Mouse (Mus musculus) spleen, postnatal 36 days (tissue): ENCODE measurements around the gene Ctsd.

Experiments
- DNase-seq, 2 experiments: peaks; one replicate each; pipeline ENCODE4 v3.0.0; 2022; ENCODE audit warnings: low spot score in 2 of 2, mixed read lengths in 1 of 2

The Ctsd gene

DNA sequence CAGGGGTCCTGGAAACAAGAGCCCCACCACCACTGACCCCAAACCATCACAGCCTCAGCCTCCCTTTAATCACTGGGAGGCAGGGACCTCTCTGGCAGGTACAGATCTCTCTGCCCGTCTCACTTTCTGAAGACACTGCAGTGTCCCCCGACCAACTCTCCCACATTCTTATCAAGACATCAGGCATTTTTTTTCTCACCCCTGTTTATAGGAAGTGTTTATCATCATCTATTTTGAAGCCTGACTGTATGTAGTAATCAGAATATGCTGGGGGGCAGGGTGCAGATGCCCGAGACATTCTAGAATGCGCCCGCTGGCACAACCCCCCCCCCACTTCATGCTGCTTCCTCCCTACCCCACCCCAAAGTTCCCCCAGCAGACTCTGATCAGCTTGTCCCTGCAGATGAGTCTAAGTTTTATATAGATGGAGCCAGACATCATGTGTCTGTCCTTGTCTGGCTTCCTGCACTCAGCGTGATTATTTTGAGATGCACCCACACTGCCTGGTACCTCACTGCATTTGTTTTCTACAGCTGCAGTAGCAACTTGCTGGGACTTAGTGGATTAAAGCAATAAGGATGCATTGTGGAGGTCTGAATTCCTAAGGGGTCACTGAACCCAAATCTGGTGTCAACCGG is 12.4 kb upstream of the Ctsd start:
- no peak for DNase-seq

DNA sequence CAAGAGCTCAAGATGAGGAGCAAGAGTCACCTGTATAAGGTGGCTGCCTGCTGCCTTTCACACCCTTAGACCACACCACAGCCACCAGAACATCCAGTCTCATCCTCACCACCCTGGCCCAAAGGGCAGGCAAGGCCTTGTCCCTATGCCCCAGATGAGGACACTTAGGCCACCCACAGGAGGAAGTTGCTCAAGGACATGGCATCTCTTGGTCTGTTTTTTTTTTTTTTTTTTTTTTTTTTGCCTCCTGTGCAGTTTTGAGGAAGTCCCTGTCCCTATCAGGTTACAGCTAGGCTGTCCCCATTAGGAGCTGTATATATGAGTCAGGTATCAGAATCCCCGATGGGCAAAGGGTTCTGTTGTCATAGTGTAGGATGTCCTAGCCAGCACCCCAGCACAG is 11.4 kb upstream of the Ctsd start:
- DNase-seq, result no peak

DNA sequence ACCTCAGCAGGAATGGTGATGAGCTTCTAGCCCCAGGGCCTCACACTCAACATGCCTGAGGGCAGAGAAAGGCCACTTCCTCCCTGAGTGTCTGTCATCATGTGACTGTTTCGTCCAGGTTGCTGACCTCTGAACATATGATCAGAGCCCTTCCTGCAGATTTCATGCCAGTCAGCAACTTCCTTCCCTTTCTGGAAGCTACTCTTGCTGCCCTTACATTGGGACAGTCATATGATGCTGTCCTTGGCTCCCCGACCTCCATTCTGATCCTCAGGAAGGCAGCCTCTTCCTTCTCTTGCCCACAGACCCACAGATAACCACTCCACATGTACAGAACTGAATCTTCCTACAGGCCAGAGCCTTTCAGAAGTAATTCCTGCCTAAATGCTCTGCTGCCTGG is 10.2 kb upstream of the Ctsd start:
- DNase-seq, result peak in 1 of 2 experiments; percentile 48

DNA sequence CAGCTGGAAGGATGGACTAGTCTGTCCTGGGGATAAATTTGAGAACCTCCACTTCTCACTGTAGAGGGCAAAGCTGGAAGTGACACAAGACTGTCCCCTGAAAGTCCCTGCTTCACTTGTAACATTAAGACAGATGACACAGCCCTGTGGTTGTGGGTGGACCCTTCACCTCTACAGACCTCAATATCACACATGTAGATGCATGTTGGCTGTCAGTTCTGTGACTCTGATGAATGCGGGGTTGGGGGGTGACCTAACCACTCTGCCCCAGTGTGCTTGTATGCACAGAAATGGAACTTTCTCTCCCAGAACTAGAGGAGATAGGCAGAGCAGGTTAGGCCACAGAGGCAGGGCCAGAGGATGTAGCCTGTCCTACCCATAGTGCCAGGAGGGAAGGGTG is 8.8 kb upstream of the Ctsd start:
- DNase-seq, result no peak

DNA sequence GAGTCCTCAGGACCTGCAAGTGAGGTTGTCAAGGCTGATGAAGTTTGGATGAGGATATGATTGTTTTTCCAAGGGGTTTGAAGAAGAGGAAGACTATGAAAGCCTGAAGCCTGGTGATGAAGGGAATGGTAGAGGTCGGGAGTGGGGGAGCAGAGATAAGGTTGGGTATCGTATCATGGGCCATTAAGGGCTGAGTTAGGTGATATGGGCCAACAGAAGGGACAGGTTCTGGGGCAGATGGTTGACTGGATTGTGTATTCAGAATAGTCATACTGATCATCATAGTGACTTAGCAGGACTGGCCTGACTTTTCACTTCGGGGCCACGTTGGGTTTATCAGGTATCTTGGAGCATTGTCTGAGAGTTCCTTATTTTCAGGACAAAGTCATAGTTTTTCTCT is 7.6 kb upstream of the Ctsd start:
- no peak for DNase-seq

DNA sequence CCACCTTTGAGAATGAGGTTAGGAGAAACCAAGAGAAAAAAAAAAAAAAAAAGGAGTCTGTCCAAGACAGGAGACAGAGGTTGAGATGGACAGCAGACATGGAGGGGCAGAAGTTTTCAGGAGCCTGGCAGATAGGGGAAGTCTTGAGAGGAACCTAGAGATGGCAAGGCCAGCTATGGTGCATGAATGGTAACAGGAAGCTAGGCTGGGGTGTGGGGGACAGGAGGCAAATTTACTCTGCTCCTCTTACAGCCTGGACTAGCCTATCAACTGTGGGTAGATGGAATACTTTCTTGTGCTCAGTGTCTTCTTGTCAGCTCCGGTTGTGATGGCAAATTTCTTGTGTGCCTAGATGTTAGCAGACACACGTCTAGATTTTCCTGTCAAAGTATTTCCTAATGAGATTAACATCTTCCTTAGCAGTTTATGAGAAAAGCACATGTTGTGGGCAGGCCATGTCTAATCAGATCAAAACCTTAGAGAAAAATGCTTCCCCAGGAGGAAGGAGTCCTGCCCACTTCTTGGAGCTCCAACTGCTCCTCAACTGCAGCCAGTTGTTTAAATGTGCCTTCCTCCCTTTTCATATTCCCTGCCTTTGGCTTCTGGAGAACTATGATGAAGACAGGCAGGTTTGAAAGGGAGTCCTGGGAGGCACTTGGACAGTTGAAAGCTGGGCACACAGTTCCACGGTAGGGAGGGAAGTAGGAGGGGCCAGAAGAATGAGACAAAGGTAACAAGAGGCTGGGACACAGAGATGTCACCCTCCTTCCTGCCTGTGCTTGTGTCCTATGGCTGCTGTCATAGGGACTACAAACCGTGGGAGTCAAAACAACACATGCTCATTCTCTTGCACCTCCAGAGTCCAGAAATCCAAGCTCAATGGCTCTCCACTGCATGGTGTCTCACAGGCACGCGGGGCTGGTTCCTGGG is 6.7 kb upstream of the Ctsd start:
- peak in 1 of 2 experiments; percentile 28 for DNase-seq

DNA sequence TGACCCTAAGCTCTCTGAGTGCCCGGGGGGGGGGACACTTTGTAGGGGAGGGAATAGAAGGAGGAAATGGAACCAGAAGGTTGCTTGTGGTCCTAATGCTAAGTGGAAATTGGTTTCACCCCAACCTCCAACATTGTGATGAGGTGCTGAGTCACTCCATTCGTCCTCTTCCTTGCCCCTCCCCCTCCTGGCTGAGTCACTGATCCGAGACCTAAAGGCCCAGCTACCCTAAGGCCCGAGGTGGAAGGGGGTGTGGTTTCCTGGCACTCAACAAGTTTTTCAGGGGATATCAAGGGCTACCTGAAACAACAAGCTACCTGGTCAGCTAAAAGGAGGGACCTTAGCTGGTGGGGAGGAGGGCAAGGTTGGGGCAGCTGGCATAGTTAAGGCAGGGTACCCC is 5.4 kb upstream of the Ctsd start:
- DNase-seq, result peak; percentile 47 to 73

DNA sequence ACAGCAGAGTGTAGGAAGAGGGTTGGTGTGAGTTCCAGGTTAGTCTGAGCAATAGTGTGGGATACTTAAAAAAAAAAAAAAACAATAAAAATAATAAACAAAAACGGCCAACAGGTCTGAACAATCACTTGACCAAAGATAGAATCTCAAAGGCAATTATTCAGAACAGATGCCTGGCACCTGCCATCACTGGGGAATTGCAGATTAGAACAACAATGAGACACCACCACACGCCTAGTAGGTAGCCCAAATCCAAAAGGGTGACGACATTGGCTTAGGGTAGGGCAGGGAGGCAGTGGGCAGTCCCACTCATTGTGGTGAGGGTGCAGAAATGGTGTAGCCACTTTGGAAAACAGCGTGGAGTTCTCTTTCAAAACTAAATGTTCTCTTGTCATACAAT is 3.8 kb upstream of the Ctsd start:
- no peak for DNase-seq

DNA sequence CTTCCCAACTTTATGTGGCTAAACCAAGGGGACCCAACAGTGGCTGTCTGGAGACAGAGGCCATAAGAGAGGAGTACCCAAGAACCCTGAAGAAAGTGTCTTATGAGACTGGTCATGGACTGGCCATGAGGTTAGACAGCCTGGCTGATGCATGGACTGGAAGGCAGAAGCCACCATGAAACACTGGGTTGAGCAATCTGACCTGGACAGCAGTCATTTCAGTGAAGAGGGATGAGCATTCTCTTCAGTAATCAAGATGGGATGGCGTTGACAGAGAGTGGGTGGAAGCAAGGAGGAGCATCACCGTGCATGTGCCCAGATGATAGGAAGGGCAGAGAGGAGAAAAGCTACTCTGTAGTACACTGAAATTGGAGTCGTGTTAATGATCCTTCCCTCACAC is 3.3 kb upstream of the Ctsd start:
- DNase-seq, result no peak

DNA sequence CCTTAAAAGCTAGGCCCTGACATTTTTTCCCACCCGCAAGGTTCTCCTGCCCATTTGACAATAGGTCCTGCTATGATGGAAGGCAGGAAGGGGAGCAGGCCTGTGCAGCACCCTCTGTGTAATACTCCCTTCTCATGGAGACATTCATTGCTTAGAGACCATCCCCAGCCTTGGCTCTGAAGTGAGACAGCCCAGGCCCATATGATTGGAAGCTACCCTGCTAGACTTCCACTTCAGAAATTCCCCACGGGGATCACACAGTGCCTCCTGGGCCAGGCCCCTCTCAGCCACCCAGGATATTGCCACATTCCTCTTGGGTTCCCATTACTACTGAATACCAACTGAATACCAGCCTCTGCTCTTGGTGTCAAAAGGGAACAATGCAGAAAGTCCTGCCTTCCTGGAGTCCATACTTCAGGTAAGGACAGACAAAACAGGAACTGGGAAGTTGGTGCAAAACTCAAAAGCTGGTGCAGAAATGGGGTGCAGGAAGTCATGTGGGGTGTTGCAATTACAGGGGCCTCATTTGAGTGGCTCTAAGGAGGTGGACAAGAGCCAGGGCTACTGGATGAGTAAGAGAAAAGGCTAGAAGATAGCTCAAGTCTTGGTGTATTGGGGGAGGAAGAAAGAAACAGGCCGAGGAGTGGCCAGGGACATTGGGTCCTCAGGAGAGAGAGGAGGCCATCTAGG is 2.3 kb upstream of the Ctsd start:
- DNase-seq, result no peak

DNA sequence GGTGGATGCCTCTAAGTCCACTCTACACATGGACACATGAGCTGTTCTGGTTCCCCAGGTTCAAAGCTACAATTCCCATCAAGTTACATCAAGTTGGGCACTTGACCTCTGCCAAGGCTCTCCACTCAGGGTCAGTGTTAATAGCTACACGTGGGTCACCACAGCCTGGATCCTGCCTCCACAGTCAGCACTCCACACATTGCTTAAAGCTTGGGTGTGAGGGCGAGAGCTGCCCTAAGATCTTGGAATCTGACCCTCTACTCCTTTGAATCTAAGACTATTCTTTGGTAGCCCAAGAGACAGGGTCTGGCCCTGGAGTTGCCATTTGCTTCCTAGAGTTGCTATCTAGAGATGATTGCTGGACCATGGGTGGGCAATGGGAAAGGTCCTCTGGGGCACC is 902 bp upstream of the Ctsd start:
- no peak for DNase-seq

DNA sequence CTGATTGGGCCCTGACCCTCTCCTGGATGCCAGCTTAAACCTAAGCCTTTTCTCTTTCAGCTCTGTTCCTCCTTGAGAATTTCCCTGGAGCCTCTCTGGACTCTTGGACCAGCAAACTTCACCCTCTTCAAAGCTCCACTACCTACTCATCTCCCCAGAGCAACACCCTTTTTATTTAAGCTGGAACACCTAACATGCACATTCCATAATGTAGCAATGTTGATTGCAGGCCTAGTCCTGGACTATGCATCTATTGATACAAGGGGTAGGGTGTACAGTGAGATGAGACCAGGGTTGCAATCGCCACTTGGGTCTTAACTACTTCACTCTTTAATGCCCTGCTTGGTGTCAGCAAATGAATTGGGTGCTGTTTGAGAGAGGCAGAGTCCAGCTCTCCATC is 360 bp upstream of the Ctsd start:
- no peak for DNase-seq

DNA sequence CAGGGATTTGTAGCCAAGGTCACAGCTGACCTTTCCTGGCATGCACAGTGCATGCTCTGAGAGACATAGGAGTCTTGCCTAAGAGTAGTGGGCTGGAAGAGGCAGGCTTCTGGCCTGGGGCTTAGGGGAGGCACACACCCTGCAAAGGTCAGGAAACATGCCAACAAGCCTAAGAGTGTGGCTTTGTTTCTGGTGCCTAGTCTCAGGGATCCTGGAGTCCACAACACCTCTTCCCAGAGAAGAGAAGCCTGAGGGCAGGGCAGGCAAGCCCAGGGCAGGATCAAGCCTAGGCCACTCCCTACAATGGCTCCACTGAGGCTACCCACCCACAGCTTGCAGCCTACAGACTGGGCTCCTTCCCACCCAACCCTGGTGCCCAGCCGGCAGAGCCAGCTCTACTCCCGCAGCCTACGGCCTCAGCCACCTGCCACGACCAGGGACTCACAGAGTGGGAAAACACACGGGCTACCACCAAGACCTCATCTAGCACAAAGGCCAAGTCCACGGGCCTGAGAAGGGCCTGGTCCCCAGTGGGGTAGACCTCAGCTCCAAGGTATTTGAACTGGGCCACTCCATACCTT is 1.1 kb downstream of the Ctsd start:
- no peak for DNase-seq

DNA sequence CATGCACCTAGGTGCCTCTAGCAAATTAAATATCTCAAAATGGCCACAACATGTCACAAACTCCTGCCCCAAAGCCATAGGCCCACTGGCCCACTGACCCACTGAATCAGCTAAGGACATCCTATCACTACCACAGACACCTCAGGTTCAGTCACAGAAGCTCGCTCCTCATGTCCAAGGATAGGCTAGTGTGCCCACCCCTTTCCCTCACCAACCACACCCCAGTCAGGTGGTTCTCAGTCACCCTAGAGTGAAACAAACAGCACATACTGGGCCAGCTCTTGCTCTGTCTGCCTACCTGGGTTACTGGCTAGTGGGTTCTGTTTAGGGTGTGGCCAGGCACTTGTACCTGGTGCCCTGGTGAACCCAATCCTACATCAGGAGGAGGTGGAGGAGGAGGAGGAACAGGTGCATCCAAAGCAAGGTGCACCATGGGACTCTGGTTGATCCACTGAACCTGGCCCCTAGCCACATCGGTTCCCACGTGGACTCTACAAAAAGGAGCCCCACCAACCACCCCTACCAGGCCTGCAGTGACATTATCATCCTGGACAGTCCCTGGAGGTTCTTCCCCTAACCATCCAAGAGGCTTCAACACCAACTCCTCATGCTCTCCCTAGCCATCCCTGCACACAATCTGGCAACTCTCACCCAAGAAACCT is 2.0 kb downstream of the Ctsd start:
- DNase-seq, result no peak

DNA sequence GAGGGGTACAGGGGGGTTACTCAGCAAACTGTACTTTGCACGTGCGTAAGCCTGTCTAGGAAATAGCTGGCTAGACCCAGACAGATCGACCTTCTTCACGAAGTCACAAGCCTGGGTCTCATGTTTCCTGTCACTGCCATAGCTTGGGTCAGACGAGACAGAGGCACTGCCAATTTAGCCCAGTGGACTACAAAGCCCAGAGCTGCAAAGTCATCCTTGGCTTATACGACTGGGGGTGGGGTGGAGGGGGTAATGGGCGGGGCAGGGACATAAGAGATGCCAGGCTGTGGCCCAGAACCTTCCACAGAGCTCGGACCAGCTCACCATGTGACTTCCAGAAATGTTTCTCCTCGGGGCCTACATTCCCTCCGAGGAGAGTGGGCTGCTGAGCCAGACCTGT is 3.5 kb downstream of the Ctsd start:
- no peak for DNase-seq

DNA sequence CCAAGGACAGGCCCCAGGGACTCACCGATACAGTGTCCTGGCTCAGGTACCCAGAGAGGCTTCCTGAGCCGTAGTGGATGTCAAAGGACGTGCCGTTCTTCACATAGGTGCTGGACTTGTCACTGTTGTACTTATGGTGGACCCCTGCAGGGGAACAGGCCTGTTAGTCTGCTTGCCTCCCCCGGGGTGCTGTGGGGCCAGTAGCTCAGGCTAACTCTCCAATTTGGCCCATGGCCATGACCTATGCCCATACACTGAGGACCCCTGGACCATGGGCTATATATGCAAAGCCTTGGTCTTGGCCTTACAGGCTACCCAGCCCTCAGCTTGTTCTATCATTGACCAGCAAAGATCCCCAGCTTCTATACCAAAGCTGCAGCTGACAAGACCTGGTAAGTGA is 5.3 kb downstream of the Ctsd start, which contains the start of gene Gm49369:
TSS of gene Gm49369 (minus strand) at position 101 of the 400 bp plus-strand sequence.
- DNase-seq, result no peak

DNA sequence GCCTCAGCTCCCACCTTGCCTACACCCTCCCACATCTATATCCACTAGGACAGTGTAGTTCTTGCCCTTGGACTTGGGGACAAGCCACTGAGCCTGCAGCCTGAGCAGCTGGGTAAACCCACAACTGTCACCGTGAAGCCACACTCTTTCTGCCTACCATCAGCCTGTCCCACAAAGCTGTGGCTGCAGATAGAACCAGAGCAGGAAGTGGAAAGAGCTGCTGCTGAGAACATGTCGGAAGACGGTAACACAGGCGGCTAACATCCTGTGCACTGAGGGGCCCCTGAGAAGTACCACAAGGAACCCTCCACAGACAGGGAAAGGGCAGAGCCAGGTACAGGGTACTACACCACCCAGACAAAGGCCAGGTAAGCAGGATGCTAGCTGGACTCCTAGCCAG is 6.7 kb downstream of the Ctsd start:
- DNase-seq, result peak; percentile 51 to 52

DNA sequence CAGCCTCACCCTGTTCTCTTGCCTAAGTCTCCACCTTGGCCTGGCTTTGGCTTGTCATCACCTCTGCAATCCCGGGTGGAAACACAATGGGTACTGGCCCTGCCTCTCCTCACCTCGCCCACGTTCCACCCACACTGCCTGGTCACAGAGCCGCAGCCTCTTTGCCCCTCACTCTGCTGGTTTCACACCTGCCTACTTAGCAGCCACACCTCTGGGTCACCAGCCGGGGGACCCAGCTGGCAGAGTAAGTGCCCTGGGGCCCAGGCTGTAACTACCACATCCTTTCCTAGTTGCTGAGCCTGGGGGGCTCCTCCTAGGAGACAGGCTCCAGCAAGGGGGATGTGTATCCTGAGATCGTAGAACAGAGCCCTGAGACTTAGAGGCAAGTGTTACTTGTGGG is 8.7 kb downstream of the Ctsd start:
- DNase-seq, result peak in 1 of 2 experiments; percentile 37

DNA sequence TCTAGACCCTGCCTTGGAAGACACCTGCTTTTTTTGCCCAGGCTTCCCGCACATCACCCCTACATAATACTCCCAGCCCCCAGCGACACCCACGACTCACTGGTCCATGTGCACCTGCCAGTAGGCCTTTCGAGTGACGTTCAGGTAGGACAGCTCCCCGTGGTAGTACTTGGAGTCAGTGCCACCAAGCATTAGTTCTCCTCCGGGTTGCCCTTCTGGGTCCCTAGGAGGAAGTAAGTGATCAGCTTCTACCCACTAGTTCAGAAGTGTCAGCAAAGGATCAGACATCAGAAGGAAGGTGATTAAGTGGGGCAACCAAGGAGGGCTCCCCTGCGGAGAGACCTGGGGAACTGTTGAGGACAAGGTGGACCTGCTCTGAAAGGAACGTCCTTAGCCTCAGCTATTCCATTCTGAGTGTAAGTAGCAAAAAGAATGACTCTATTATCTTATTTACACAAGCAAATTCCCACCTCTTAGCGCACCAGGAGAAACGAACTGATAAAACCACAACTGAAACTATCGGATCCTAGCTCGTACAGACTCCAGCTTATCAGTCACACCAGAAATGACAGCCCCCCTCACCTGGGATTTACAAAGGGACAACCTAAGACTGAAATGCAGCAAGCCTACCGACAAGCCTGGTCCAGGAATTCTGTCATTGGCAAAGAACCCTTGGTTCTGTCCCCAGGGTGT is 10.5 kb downstream of the Ctsd start:
- DNase-seq, result no peak

DNA sequence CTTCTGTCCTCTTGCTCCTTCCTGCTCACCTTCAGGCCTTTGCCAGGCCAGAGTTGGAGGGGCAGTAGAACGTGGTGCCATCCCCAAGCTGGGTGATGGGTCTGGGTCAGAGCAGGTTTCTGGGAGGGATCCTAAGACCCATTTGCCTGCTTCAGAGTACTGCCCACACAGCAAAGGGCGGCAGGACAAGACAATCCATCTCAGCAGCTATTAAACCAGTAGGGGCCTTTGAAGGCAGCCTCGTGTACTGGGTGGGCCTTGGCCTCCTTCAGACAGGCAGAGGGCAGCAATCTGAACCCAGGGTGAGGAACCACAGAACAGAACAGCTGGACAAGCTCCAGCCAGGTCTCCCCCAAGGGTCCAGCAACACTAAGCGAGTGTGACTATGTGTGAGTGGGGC is 11.7 kb downstream of the Ctsd start:
- no peak for DNase-seq

DNA sequence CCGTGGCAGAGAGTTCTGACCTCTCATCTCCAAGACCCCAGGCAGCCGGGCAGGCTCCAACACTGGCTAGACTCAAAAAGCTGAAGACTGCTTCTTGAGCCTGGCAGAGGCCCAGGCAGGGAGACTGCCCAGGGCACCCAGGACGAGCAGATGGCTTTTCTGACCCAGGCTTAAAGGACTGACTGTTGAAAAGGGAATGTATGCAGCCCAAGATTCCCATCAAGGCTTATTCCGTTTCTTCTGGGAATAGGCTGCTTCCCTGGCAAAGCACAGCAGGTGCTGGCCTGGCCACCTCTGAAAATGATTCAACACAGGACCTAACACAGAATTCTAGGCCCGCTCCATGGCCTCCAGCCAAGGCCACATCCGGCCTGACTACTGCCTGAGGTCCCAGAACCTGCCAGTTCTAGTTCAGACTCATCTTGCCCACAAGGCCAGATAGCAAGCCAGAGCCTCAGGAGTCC is 12.5 kb downstream of the Ctsd start:
- no peak for DNase-seq
